Mouse (Mus musculus): ENCODE measurements around the gene Men1.

DNA sequence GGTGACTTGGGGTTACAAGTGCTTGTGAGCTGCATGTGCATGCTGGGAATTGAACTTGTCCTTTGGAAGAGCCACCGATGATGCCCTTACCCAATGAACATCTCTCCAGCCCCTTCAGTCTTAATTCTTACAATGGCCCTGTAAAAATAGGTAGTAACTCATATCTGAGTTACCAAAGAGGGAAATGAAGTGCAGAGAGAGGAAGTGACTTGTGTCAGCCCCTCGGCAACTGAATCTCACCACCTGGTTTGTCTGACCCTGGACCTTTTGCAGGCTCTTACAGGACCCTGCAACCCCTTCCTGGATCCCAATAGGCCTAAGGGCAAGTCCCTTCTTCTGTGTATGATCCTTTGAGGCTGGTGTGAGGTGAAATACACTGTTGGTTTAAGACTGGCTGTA lies 17.3 kb downstream of the Men1 start:
- TF ChIP-seq CTCF (IDR thresholded peaks at IDR 0.05; ENCODE audit: borderline replicate concordance, insufficient read depth, low read length): no peak
- no peak for TF ChIP-seq POLR2A (IDR thresholded peaks at IDR 0.05; ENCODE audit: low read depth, low read length)
